Mouse (Mus musculus): Measurements from ENCODE around the gene Mapk10. TPM values are rescaled to one million over a fixed set of nuclear protein-coding genes. Genes with fewer than 3 reads are reported as not detected.

Gene Mapk10
- polyA plus RNA-seq, 1 experiment, result 36.1 TPM

DNA sequence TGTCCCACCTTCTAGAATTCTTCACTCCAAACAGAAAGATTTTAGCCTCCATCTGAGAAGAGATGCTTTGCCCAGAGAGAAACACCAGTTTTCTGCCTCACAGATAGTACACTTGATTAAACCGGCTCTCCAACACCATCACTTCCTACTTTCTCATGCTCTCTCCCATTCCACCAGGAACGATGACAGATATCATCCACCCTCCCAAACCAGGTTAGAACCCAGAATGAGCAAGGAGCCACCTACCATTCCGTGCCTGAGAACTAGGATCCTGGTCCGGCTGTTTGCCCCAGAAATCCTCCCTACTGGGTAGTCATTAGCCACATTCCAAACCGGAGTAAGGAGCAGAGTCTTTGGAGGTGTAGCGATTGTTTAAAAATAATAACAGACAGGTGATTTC, 490 bp downstream of the Mapk10 start:
- Histone ChIP-seq H3K36me3 (ENCODE audit: control insufficient read depth, insufficient read depth, low read length) (no peaks in the 10 kb centered on the region), H3K27me3 (ENCODE audit: control insufficient read depth, insufficient read depth, low read length) (no peaks in the 10 kb centered on the region), H3K4me1 (ENCODE audit: control insufficient read depth, insufficient read depth, low read length) (peaks cover 5% of the 10 kb centered on the region; the same call in 1 of the 2 replicates), H3K4me3 (ENCODE audit: control insufficient read depth, low read depth, low read length) (peak overlapping the region; percentile 76), H3K27ac (ENCODE audit: control insufficient read depth, insufficient read depth, low read depth, low read length) (no peak overlapping the region)
- TF ChIP-seq POLR2A (IDR thresholded peaks at IDR 0.05; ENCODE audit: control insufficient read depth, low read depth, low read length), result no peak
- no peak for TF ChIP-seq CTCF (IDR thresholded peaks at IDR 0.05; ENCODE audit: control insufficient read depth, insufficient read depth, insufficient replicate concordance, low read depth, low read length)

DNA sequence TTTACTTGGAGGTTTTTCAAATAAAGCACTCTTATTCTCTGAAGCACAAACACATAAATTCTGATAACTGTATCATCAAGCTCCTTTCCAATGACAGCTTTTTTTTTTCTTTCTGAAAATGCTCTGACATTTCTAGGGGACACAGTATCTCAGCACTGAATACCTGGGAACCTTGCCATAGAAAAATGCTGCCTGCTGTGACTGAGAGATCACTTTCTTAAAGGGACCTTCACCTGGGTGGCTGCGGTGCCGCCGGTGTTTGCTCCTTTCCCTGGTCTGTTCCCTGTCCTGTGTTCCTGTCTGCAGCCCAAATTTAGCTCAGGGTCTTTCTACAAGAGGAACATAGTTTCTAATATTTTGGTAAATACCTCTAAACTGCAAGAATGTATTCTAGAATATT, 1.1 kb downstream of the Mapk10 start:
- peak overlapping the region; percentile 37 for H3K4me3 ChIP-seq (ENCODE audit: control insufficient read depth, low read depth, low read length)
- no peak overlapping the region for H3K27ac ChIP-seq (ENCODE audit: control insufficient read depth, insufficient read depth, low read depth, low read length)
- no peak for TF ChIP-seq POLR2A (IDR thresholded peaks at IDR 0.05; ENCODE audit: control insufficient read depth, low read depth, low read length)
- TF ChIP-seq CTCF (IDR thresholded peaks at IDR 0.05; ENCODE audit: control insufficient read depth, insufficient read depth, insufficient replicate concordance, low read depth, low read length), result no peak

DNA sequence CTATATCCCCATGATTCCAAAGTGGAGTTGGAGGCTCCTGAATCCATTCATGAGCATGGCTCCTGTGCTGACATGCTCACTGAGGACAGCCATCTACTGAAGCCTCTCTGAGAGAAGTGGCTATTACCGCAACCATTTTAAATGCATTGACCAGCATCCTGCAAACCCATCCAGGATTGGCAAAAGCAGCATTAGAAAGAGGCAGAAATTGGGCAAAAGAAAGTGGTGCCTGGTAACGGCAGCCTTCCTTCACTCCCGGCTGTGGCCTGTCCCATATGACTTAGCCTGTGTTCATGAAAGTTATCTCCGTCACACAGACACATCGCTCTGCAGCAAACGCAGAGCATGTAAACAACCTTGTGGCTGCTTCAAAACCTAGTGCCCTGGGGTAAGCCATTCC, 1.6 kb downstream of the Mapk10 start:
- Histone ChIP-seq H3K27me3 (ENCODE audit: control insufficient read depth, insufficient read depth, low read length) (no peaks in the 10 kb centered on the region), H3K4me3 (ENCODE audit: control insufficient read depth, low read depth, low read length) (peak overlapping the region; percentile 58), H3K4me1 (ENCODE audit: control insufficient read depth, insufficient read depth, low read length) (peaks cover 5% of the 10 kb centered on the region; the same call in 1 of the 2 replicates), H3K36me3 (ENCODE audit: control insufficient read depth, insufficient read depth, low read length) (no peaks in the 10 kb centered on the region), H3K27ac (ENCODE audit: control insufficient read depth, insufficient read depth, low read depth, low read length) (no peak overlapping the region)
- TF ChIP-seq CTCF (IDR thresholded peaks at IDR 0.05; ENCODE audit: control insufficient read depth, insufficient read depth, insufficient replicate concordance, low read depth, low read length), result no peak
- no peak for TF ChIP-seq POLR2A (IDR thresholded peaks at IDR 0.05; ENCODE audit: control insufficient read depth, low read depth, low read length)

More for the DNA sequence above, 1.1 kb downstream of the Mapk10 start:
- no peaks in the 10 kb centered on the region for H3K36me3 ChIP-seq (ENCODE audit: control insufficient read depth, insufficient read depth, low read length)
- H3K4me1 ChIP-seq (ENCODE audit: control insufficient read depth, insufficient read depth, low read length), result peaks cover 5% of the 10 kb centered on the region; the same call in 1 of the 2 replicates
- no peaks in the 10 kb centered on the region for H3K27me3 ChIP-seq (ENCODE audit: control insufficient read depth, insufficient read depth, low read length)

GRCm38 (mm10) chr5:103208869-103209268, 2.3 kb downstream of the Mapk10 start:
- no peak overlapping the region for H3K27ac ChIP-seq (ENCODE audit: control insufficient read depth, insufficient read depth, low read depth, low read length)
- H3K4me3 ChIP-seq (ENCODE audit: control insufficient read depth, low read depth, low read length), result no peak overlapping the region
- no peaks in the 10 kb centered on the region for H3K36me3 ChIP-seq (ENCODE audit: control insufficient read depth, insufficient read depth, low read length)

DNA sequence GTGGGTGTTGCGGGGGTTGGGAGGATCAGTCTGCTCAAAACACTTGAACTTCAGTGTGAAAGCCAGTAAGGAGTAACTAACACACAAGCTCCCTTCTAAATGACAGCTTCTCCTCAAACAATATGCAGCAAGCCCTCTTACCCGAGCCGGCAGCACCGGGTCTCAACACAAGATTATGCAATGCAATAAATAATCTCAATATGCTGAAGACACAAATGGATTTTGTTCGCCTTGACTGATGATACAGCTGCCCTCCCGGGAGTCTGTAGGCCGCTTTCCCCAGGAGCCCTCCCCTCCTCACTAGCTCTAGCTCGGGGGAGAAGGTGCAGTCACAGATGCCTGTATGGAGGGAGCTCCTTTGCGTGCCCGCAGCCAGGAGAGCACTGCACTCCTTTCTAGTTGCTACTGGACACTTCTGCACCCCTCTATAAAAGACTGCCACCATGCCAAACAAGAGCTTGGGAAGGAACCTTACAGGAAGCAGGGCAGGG, 3.1 kb downstream of the Mapk10 start:
- Histone ChIP-seq H3K36me3 (ENCODE audit: control insufficient read depth, insufficient read depth, low read length) (no peaks in the 10 kb centered on the region), H3K4me1 (ENCODE audit: control insufficient read depth, insufficient read depth, low read length) (peaks cover 5% of the 10 kb centered on the region; the same call in 1 of the 2 replicates), H3K27me3 (ENCODE audit: control insufficient read depth, insufficient read depth, low read length) (no peaks in the 10 kb centered on the region), H3K4me3 (ENCODE audit: control insufficient read depth, low read depth, low read length) (no peak overlapping the region), H3K27ac (ENCODE audit: control insufficient read depth, insufficient read depth, low read depth, low read length) (no peak overlapping the region)
- no peak for TF ChIP-seq CTCF (IDR thresholded peaks at IDR 0.05; ENCODE audit: control insufficient read depth, insufficient read depth, insufficient replicate concordance, low read depth, low read length)
- no peak for TF ChIP-seq POLR2A (IDR thresholded peaks at IDR 0.05; ENCODE audit: control insufficient read depth, low read depth, low read length)

More at GRCm38 (mm10) chr5:103208869-103209268, 2.3 kb downstream of the Mapk10 start:
- peaks cover 5% of the 10 kb centered on the region; the same call in 1 of the 2 replicates for H3K4me1 ChIP-seq (ENCODE audit: control insufficient read depth, insufficient read depth, low read length)
- TF ChIP-seq POLR2A (IDR thresholded peaks at IDR 0.05; ENCODE audit: control insufficient read depth, low read depth, low read length), result no peak
- no peak for TF ChIP-seq CTCF (IDR thresholded peaks at IDR 0.05; ENCODE audit: control insufficient read depth, insufficient read depth, insufficient replicate concordance, low read depth, low read length)
- no peaks in the 10 kb centered on the region for H3K27me3 ChIP-seq (ENCODE audit: control insufficient read depth, insufficient read depth, low read length)

- no peak for TF ChIP-seq POLR2A (IDR thresholded peaks at IDR 0.05; ENCODE audit: control insufficient read depth, low read depth, low read length)
- TF ChIP-seq CTCF (IDR thresholded peaks at IDR 0.05; ENCODE audit: control insufficient read depth, insufficient read depth, insufficient replicate concordance, low read depth, low read length), result no peak
- H3K27ac ChIP-seq (ENCODE audit: control insufficient read depth, insufficient read depth, low read depth, low read length), result no peak overlapping the region
- H3K4me1 ChIP-seq (ENCODE audit: control insufficient read depth, insufficient read depth, low read length), result no peaks in the 10 kb centered on the region
- no peak overlapping the region for H3K4me3 ChIP-seq (ENCODE audit: control insufficient read depth, low read depth, low read length)
- H3K27me3 ChIP-seq (ENCODE audit: control insufficient read depth, insufficient read depth, low read length), result no peaks in the 10 kb centered on the region
- H3K36me3 ChIP-seq (ENCODE audit: control insufficient read depth, insufficient read depth, low read length), result no peaks in the 10 kb centered on the region
Measured at GRCm38 (mm10) chr5:103197796-103198325, 13.3 kb downstream of the Mapk10 start.

GRCm38 (mm10) chr5:103194549-103194948, 16.6 kb downstream of the Mapk10 start:
- no peaks in the 10 kb centered on the region for H3K27me3 ChIP-seq (ENCODE audit: control insufficient read depth, insufficient read depth, low read length)
- no peaks in the 10 kb centered on the region for H3K36me3 ChIP-seq (ENCODE audit: control insufficient read depth, insufficient read depth, low read length)
- no peak overlapping the region for H3K4me3 ChIP-seq (ENCODE audit: control insufficient read depth, low read depth, low read length)
- no peak overlapping the region for H3K27ac ChIP-seq (ENCODE audit: control insufficient read depth, insufficient read depth, low read depth, low read length)
- no peaks in the 10 kb centered on the region for H3K4me1 ChIP-seq (ENCODE audit: control insufficient read depth, insufficient read depth, low read length)
- TF ChIP-seq CTCF (IDR thresholded peaks at IDR 0.05; ENCODE audit: control insufficient read depth, insufficient read depth, insufficient replicate concordance, low read depth, low read length), result no peak
- no peak for TF ChIP-seq POLR2A (IDR thresholded peaks at IDR 0.05; ENCODE audit: control insufficient read depth, low read depth, low read length)
